Mouse (Mus musculus) spleen, adult 2 months (tissue): ENCODE data around the gene Gna12.

Source experiments
- CTCF ChIP-seq: fragments of 200-500 bp; IDR thresholded peaks from 2 replicates; pipeline ENCODE4 v1.5.1; 2011; ENCODE audit warnings: mild to moderate bottlenecking, inconsistent platforms; ENCODE audit not compliant: insufficient read depth, insufficient read length, insufficient replicate concordance; ENCODE audit errors: extremely low read depth
- POLR2A ChIP-seq: fragments of 200-500 bp; IDR thresholded peaks from 2 replicates; pipeline ENCODE4 v1.6.1; 2011; ENCODE audit warnings: low read depth, low read length, inconsistent platforms

- TF ChIP-seq CTCF, result no peak
- no peak for TF ChIP-seq POLR2A
These were observed 77.0 kb downstream of the Gna12 start for GRCm38 (mm10) chr5:140753223-140753622.
